Mouse (Mus musculus) kidney, postnatal 4 days (tissue): ENCODE results near the gene Tff3.

ENCODE experiments used
- DNase-seq, 2 experiments: peaks; one replicate each; pipeline ENCODE4 v3.0.0; 2021; ENCODE audit warnings: mixed read lengths in 2 of 2

Tff3 gene

DNA sequence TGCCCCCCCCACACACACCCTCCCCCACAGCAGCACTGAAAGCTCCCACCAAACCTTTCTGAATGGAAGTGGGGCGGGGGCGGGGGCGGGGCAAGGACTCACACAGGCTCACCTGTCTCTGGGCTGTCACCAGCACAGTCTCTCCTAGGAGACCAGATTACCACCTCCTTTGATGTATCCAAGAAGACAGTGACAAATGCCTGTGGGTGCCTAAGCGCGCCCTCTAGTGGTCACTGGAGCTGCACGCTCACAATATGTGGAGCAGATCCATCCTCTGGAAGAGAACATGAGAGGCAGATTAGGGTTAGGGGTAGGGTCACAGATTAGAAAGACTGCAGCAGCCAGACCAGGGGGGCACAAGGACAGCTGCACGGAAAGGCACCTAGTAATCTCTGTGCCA is 10.0 kb downstream of the Tff3 start:
- DNase-seq: peak; percentile 88 to 89

DNA sequence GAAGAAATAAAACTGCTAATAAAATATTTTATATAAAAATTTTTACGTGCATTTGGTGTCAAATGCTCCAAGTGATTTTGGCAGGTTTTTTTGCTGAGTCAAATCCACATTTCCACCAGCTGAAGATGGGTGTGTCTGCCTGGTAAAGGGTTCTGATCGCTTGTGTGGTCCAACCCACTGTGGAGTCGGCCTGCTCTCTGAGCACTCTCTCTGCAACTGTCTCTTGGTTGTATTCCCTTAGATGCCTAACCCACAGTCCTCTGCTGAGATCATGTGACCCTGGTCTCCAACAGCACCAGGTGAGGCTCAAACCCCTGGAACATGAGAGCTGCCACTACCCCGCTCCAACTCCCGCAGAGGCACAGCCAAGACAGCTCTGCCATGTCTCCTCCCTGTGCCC is 11.5 kb downstream of the Tff3 start:
- no peak for DNase-seq

DNA sequence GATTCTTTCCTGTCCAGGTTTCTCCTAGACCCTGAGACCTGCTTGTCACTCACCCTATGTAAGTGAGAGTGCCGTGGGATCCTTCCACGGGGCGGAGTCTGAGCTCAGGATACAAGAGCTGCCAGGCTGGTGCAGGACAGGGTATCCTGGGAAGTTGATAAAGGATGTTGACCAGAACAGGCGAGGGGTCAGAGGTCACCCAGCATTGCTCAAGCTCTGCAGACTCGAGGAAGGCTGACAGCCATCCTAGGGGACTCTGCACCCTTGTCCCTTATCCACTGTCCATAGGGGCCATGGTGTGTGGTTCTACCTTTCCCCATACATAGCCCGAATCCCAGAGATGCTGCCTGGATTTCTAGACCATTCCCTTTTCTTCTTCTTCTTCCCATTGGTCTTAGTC is 13.4 kb downstream of the Tff3 start:
- DNase-seq: no peak

DNA sequence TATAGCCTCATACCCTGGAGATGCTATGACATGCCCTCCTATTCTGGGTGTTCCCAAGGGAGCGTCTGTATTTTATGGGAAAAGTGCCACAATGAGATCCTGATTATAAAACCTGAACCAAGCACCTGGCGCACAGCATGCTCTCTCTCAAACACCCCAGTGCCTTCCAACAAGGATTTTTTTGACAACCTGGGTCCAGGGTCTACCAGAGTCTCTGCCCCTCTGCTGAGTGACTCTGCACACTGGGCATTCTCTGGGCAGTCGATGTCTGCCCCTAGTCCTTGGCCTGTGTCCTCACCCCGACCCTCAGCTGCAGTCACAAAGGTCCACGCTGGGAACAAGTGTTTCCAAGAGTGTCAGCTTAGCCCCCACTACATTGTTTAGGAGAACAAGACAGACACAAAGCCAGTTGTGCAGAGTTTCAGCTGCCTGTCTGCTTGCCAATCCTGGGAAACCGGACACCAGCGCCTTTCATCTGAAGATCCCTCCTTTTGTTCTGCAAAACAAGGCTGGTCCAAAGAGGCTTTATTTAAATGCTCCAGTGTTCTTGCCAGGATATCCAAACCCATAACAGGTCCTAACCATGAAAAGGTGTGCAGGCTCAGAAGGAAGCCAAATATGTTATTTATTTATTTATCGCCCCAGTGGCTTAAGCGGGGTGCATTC is 16.1 kb downstream of the Tff3 start:
- no peak for DNase-seq

DNA sequence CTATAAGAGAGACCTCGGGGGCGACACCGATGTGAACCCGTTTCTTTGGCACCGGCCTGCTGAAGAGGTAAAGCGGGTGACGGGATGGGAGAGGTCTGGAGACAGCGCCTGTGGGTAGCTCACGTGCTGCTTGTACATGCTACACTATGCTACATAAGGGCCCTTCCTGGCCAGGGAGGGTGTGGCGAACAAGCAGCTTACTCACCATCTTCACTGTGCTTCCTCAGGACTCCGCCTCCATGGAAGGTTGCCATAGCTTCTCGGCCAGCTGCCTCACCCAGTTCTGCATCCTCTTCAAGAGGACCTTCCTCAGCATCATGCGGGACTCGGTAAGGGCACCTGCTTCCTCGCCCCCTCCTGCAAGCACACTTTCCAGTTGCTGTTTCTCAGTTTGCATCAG is 21.1 kb downstream of the Tff3 start:
- no peak for DNase-seq

- no peak for DNase-seq
Observed at GRCm38 (mm10) chr17:31103823-31104222, 25.6 kb downstream of the Tff3 start.

DNA sequence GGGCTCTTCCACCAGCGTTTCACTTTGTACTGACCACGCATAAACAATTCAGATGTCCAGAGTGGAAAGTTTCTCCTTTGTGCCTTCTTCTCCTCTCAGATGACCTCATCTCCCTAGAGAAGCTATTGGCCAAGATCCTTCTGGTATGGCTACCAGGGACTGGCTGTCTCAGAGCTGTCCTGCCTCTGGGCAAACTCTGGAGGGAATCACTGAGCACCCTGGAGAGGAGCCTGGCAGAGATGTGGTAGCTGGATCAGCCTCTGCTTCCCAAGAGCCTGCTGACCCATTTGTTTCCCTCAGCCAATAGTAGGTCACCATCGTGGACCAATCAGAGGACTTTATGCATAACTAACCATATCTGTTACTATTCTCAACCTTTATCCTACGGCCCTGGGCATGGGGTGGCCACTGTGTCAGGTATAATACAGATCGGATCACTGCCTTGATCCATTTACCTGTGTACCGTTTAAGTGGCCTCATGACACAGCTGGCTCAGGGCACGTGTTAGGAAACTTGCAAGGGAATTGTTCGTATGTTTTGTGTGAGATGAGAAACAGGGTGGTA is 26.4 kb downstream of the Tff3 start:
- DNase-seq: no peak

GRCm38 (mm10) chr17:31098788-31099187 is 30.7 kb downstream of the Tff3 start:
- no peak for DNase-seq

- DNase-seq: no peak
Observed at GRCm38 (mm10) chr17:31096893-31097292, 32.6 kb downstream of the Tff3 start.

GRCm38 (mm10) chr17:31095570-31095969 is 33.9 kb downstream of the Tff3 start:
- DNase-seq: no peak

GRCm38 (mm10) chr17:31094781-31095180 is 34.7 kb downstream of the Tff3 start:
- no peak for DNase-seq

DNA sequence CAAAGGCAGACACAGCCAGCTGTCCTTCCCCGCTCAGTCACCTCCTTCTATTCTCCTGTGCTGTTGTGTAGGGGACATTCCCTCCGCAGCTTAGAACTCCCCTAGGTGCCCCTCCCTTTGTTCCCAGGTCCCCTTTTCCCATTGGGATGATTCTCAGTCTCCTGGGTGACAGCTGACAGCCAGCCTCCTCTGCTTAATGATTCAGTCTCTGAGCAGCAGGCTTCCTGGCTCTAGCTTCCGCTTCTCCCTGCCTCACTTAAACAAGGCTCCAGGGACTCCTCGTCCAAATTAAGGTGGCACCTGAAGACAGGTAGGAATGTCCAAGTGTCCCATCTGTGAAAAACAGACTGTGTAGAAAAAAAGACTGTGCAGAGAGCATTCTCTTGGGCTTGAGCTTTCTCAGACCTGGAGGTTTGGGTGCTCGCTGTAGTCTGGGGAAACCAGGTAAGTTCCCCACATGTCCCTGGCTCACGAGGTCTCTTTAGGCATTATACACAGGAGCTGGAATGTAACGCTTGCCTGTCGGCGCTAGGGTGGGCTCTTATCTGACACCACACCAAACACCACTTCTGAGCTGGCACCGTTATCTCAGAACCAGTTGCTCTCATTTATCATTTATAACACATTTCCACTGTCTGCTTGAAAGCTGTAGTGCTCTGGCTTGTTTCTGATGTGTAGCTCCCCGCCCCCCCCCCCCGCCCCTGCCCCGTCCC is 38.3 kb downstream of the Tff3 start:
- no peak for DNase-seq

- DNase-seq: no peak
Observed at GRCm38 (mm10) chr17:31089848-31090247, 39.6 kb downstream of the Tff3 start.

DNA sequence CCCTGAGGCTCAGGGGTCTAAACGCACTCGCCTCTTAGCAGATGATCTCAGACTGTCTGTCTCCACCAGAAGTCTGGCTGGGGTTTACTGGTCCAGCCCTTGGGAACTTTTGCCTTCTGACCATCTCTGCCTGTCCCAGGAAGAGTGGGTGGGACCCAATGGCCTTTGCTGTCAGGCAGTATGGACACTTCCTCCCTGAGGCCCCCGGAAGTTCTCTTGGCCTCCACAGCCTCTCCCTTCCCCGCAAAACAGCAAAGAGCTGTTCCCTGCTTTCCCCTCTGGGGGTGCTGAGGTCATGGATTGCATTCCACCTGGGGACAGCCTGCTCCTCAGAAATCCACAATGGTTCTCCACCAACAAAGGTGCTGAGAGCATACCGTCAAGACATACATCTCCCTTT is 40.7 kb downstream of the Tff3 start:
- DNase-seq: peak in 1 of 2 experiments; percentile 33

GRCm38 (mm10) chr17:31086196-31086595 is 43.2 kb downstream of the Tff3 start:
- no peak for DNase-seq

GRCm38 (mm10) chr17:31085519-31085918 is 43.9 kb downstream of the Tff3 start:
- no peak for DNase-seq

DNA sequence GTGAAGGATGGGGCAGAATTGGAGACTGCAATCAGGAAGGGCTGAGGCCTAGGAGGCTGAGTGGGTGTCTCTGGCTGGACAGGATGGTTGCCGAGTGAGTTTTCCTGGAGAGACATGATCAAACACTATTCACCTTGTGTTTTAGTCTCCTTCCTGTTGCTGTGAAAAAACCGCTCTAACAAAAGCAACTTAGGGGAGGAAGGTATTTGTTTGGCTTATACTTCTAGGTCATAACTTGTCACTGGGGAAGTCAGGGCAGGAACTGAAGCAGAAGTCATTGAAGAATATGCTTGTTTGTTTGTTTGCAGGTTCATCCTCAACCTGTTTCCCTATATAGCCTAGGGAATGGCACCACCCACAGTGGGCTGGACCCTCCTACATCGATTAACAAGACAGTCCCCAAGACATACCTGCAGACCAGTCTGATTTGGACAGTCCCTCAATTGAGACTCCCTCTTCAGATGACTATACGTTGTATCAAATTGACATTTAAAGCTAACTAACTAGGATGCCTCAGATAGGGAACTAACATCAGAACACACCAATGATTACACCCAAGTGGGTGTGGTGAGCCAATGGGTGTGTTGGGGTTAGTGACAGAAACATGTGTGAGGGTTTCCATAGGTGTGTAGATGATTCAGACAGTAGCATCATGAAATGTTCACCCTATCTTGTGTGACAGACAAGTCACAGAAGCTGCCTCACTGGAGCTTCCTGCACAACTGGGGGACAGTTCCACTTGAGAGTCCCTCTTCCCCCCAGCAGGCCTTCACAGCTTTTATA is 47.0 kb downstream of the Tff3 start:
- no peak for DNase-seq

DNA sequence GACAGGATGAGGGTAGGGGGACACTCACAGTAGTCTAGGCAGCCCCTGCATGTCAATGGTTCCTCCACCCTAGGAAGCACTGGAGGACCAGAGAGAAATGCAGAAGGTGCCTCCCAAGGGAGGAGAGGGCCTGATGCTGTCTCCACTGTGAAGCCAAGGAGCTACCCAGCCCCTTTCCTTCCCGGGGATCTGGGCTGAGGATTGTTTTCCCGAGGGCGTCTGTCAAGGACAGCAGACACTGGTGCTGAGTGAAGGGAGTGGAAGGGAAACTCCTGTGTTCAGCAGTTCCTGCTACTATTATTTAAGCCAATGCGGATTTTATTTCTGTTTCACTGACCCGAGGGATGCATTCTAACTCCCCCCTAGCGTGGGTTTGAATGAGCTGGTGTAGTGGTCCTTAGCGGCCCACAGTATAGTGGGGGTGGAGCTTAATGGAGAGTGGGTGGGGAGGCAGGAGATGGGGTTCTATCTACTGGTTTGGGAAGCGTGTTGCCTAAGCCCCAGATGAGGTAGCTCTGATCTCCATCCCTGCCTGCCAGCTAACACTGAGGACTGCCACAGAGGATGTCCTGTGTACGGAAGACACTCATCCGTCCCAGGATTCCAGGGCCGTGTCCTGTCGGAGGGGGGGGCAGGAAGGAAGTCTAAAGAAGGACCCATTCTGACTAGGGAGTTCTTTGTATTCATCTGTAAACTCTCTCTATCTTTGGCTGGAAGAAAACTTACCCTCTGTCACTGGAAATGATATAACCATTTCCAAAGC is 50.2 kb downstream of the Tff3 start:
- DNase-seq: peak in 1 of 2 experiments; percentile 57

DNA sequence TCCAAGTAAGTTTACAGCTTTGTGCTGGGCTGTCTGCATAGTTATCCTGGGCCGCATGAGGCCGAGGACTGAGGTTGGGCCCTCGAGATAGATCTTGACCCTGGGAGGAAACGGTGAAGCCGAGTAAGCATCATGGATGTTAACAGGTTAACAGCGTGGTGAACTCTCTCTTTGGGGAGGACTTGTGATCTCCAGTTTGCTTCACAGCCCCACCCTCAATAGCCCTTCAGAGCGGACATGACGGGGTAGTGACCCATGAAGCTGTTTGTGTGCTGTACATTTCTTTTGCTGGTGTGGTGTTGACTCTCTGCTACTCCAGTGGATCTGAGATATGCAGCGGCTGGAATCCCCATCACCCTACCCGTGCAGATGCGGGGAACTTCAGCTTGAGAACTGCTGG is 50.9 kb downstream of the Tff3 start:
- peak in 1 of 2 experiments; percentile 28 for DNase-seq

- DNase-seq: no peak
Observed at GRCm38 (mm10) chr17:31077561-31077960, 51.9 kb downstream of the Tff3 start.

DNA sequence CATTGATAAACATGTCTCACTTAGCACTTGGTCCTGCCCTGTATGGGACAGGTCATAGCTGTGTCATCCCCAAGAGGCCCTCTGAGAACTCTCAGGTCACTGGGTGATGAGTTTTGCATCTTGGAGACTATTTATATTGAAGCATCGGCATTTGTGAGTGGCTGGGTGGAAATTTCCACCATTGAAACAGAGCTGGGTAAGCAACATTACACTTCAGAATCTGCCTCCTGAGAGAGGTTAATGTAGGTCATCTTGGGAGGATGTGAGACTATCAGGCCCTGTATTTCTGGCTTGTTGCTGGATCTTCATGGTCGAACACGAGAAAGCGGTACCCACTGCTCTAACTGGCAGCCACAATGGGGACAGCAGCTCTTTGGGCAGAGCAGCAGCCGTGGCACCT is 54.0 kb downstream of the Tff3 start:
- DNase-seq: no peak
